Mouse (Mus musculus): ENCODE results near the gene Agap1.

The Agap1 gene

GRCm38 (mm10) chr1:89860017-89860730 lies 405.6 kb downstream of the Agap1 start:
- DNase-seq: no peak

DNA sequence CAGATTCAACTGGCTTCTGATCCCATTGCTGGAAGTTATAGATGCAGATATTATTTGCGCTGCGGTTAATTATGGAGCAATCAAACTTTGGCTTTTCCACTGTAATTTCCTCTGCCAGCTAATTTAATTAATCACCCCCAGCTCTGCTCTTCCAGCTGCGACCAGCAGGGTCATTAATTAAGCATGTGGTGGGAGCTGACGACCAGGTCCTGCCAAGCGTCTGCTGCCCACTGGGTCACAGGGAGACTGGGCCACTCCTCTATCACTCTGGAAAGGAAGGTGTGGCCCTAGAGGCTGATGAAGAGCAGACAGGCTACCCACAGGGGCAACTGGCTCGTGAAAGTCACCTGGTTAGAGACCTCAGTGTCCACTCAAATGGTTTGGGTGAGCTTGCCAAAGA lies 411.2 kb downstream of the Agap1 start:
- no peak for DNase-seq

DNA sequence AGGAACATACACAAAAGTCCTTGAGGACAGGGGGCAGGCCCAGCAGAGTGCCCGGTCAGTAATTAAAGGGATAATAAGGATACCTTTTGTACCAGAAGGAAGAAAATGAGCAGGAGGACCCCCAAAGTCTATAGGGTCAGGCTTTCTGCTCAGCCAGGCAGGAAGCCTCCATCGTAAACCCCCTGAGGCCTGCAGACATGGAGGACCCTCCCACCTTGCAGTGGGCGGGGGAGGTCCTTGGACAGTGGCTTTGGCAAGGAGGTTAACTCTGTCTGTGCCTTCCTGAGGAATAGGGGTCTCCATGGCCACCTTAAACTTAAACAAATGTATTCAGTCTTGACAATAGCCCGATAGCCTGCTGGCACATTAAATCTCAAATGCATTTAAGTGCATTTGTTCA lies 413.2 kb downstream of the Agap1 start:
- DNase-seq: peak in 1 of 2 experiments; percentile 26

- no peak for DNase-seq
Observed at GRCm38 (mm10) chr1:89870134-89870905, 415.7 kb downstream of the Agap1 start.

DNA sequence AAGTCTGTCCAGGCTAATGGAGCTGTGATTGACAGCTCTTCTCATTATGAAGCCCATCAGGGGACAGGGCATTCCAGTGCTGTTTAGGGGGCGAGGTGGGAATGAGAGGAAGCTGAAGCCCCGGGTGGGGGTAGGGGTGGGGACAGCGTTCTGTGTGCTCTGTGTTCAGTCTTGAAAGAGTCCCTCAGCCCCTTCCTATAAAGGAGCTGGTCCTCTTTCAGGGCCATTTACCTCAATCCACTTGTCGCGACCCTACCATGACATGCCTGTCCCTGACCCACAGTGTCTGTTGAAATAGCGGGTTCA lies 416.3 kb downstream of the Agap1 start:
- no peak for DNase-seq

GRCm38 (mm10) chr1:89876346-89877072 lies 421.9 kb downstream of the Agap1 start:
- peak; percentile 33 to 44 for DNase-seq

GRCm38 (mm10) chr1:89878496-89878895 lies 423.9 kb downstream of the Agap1 start:
- DNase-seq: no peak

DNA sequence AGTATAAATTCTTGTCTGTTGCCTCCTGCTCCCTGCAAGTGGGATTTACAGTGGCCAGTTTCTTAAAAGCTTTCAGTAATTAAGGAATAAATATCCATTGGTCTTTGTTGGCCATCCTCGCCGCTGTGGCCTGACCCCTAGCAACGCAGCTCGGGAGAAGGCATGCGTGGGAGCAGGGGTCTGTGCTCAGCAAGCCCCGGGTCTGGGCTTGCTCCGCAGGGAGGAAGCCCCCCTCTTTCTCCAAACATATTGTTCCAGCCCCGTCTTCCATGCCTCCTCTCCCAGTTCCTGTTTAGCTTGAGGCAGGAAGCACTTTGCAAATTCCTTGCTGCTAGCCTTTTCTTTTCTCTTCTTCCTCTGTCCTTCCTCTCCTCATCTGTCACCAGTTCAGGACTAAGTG lies 425.6 kb downstream of the Agap1 start:
- peak; percentile 49 to 61 for DNase-seq

DNA sequence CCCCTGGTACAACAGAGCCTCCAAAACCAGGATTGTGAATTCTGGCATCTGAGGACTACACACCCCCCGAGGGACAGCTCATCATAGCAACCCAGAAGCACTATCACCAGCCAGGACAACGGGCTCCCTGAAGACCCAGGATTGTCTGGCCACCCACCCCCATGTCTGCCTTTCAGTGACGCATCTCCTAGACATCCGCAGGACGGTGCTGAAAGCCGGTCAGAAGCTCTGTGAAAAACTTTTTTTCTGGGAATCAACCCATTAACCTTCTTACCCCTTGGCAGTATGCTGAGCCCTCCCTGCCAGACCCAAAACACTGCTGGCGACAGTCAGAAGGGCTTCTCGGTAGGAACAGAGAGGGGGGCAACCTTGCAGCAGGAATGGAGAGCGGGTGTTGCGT lies 426.2 kb downstream of the Agap1 start:
- DNase-seq: no peak

DNA sequence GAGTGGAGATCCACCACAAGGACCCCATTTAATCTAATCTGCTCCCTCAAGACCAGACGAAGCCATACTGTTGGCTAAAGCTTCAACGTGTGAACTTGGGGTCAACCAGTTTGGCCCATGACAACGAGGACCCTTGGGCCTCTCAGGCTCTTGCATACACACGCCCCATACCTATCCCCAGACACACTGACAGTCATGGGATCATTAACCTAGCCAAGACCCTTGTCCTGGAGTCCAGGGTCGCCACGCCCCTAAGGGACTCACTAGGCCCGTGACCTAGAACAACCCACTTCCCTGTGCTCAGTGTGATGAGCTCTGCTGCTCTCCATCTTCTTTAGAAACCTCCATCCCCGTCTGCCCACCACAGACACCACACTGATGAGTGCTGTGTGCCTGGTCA lies 429.7 kb downstream of the Agap1 start:
- DNase-seq: no peak

DNA sequence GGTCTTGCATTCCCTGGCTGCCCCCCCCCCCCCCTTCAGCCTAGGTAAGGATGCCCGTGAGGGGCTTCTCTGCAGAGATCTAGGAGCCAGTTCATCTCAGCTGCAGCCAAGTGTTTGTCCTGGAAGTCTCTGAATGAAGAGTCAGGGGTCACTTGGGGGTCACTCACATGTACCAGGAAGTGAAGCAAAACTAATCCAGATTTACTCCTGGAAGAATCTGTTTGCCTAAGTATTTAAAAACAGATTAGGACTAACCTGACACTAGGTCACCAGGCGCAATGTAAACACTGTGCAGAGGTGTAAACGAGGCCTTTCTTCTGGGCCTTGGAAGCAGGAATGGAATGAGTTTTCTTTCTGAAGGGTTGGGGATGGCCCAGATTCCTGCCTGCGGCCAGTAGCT lies 431.1 kb downstream of the Agap1 start:
- peak in 1 of 2 experiments; percentile 23 for DNase-seq

GRCm38 (mm10) chr1:89891400-89891799 lies 436.8 kb downstream of the Agap1 start:
- DNase-seq: no peak

GRCm38 (mm10) chr1:89892281-89892680 lies 437.7 kb downstream of the Agap1 start:
- DNase-seq: no peak

DNA sequence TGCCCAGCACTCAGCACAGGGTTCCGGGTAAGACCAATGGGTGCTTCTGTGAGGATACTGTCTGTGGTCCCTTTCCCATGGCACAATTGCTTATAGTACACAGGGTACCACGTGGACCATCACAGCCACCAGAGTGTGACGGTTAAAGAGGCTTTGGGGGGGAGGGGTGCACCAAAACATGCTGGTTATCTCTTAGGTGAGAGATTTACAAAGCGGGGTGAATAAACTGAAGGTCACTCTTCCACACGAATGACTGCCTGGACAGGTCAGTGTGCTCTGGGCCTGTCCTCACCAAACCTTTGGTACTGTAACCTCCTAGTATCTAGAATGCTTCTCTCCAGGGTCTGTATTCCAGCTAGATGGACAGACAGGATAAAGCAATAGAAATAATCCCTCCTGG lies 441.2 kb downstream of the Agap1 start:
- no peak for DNase-seq

GRCm38 (mm10) chr1:89899036-89899435 lies 444.4 kb downstream of the Agap1 start:
- no peak for DNase-seq

DNA sequence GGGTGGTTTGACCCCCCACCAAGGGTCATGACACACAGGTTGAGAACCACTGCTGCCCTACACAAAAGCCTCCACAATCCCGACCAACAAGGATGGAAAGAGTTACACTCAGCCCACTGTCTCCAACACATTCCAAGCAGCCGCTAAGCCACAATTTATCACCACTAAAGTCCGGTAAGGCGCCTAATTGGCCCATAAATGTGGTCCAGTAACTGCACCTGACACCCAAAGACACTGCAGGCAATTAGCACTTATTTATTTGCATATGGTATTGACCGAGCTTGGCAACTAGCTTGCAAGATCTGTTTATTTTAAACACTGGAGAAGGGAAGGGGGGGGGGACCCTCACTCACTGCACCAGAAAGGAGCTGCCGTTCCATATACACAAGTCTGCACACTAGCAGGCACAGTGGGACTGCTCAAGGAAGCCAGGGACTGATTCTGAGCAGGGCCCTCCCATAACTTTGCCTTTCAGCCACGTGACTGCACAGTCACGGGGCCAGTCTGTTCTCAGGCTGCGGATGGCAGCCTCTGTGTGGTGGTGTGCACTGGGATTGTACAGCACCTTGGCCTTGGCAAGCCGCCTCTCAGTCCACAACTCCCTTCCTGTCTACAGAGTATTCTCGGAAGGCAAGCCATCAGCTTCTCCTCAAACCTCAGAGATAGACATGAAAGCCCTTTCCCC lies 445.3 kb downstream of the Agap1 start:
- no peak for DNase-seq

- DNase-seq: no peak
Observed at GRCm38 (mm10) chr1:89901381-89901780, 446.8 kb downstream of the Agap1 start.

GRCm38 (mm10) chr1:89902236-89902635 lies 447.6 kb downstream of the Agap1 start:
- DNase-seq: no peak

GRCm38 (mm10) chr1:89902641-89903040 lies 448.0 kb downstream of the Agap1 start:
- DNase-seq: no peak

GRCm38 (mm10) chr1:89909796-89910195 lies 455.2 kb downstream of the Agap1 start:
- no peak for DNase-seq

GRCm38 (mm10) chr1:89912392-89912791 lies 457.8 kb downstream of the Agap1 start:
- peak; percentile 35 to 59 for DNase-seq

- no peak for DNase-seq
Observed at GRCm38 (mm10) chr1:89913611-89914010, 459.0 kb downstream of the Agap1 start.

DNA sequence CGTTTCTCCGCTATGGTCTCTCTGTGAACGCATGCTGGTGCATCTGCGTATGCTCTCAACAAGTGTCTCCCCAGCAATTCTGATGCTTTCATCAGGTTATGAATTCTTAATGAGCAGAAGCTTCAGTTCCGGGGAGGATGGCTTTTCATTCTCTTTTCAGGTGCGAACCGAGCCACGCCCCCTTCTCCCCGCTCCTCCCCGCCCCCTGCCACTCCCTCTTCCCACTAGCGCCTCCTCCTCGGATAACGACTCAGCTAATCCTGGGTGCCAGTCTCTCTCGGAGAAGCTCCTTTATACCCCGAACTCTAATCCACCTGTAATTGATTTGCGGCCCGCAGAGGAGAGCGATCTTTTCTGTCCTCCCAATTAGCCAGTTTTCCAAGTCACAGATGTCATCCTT lies 463.5 kb downstream of the Agap1 start:
- DNase-seq: no peak

Measured in kidney, postnatal 4 days (tissue).